Mouse (Mus musculus) hindbrain, embryonic 12.5 days (tissue): ENCODE data around the gene Ajuba. TPM values are rescaled to one million over a fixed set of nuclear protein-coding genes. Genes with fewer than 3 reads are reported as not detected.

Experiments
- ATAC-seq: fragments of 200-750 bp; cut with Nextera tagmentation; 2 replicates; pipeline ENCODE4 v1.8.0; 2017; ENCODE audit warnings: moderate TSS enrichment; ENCODE audit not compliant: low FRiP score
- H3K27ac ChIP-seq: fragments of 300-500 bp; sonication (generic); 2 replicates; pipeline ENCODE4 v1.5.1; 2016; ENCODE audit warnings: mild to moderate bottlenecking
- H3K27me3 ChIP-seq: fragments of 300-500 bp; sonication (generic); 2 replicates; pipeline ENCODE4 v1.6.1; 2016; ENCODE audit warnings: mild to moderate bottlenecking
- H3K36me3 ChIP-seq: fragments of 300-500 bp; sonication (generic); 2 replicates; pipeline ENCODE4 v1.6.1; 2016; ENCODE audit warnings: mild to moderate bottlenecking
- H3K4me1 ChIP-seq: fragments of 300-500 bp; sonication (generic); 2 replicates; pipeline ENCODE4 v1.6.1; 2016
- H3K4me2 ChIP-seq: fragments of 300-500 bp; sonication (generic); replicated peaks from 2 replicates; pipeline ENCODE4 v1.6.1; 2016; ENCODE audit warnings: mild to moderate bottlenecking
- H3K4me3 ChIP-seq: fragments of 300-500 bp; sonication (generic); 2 replicates; pipeline ENCODE4 v1.5.1; 2016; ENCODE audit warnings: mild to moderate bottlenecking
- H3K9ac ChIP-seq: fragments of 300-500 bp; sonication (generic); 2 replicates; pipeline ENCODE4 v1.6.1; 2016; ENCODE audit warnings: mild to moderate bottlenecking, moderate library complexity
- H3K9me3 ChIP-seq: fragments of 300-500 bp; sonication (generic); replicated peaks from 2 replicates; pipeline ENCODE4 v1.6.1; 2016; ENCODE audit warnings: mild to moderate bottlenecking
- WGBS: fragments of 180-500 bp; shearing (Covaris S2); methylation state at CpG from one replicate; pipeline ENCODE4 v1.1.7; 2016; 5-methylcytosine and 5-hydroxymethylcytosine counted together
- polyA plus RNA-seq: library from polyadenylated mRNA; unstranded; fragments of >200 nt; fragmentation: Nextera tagmentation; extraction: Ambion mirVana; gene quantifications from 2 replicates; pipeline ENCODE4 v1.2.1, GENCODE M21; 2016

The Ajuba gene
- polyA plus RNA-seq, 1 experiment from 2014 or later: 40.9 TPM

- Histone ChIP-seq H3K27ac (no peak overlapping the region), H3K4me3 (no peak overlapping the region), H3K4me1 (no peaks in the 10 kb centered on the region), H3K4me2 (no peak overlapping the region), H3K9ac (no peak overlapping the region), H3K27me3 (no peaks in the 10 kb centered on the region), H3K9me3 (no peaks in the 10 kb centered on the region), H3K36me3 (peaks cover 18% of the 10 kb centered on the region)
- ATAC-seq: no peak
- 91% methylated on average over 9 of the region's 9 CpGs for WGBS
These were observed 5.2 kb upstream of the Ajuba start for GRCm38 (mm10) chr14:54582536-54582935.

GRCm38 (mm10) chr14:54579638-54580037 lies 2.3 kb upstream of the Ajuba start:
- Histone ChIP-seq H3K9me3 (no peaks in the 10 kb centered on the region), H3K4me3 (no peak overlapping the region), H3K27ac (no peak overlapping the region), H3K4me1 (peaks cover 23% of the 10 kb centered on the region), H3K36me3 (peaks cover 11% of the 10 kb centered on the region), H3K9ac (no peak overlapping the region), H3K4me2 (no peak overlapping the region), H3K27me3 (peaks cover 21% of the 10 kb centered on the region)
- no peak for ATAC-seq
- WGBS: 88% methylated on average over 7 of the region's 7 CpGs

GRCm38 (mm10) chr14:54578063-54578462 lies 705 bp upstream of the Ajuba start:
- H3K4me3 ChIP-seq: peak overlapping the region; percentile 74
- H3K9me3 ChIP-seq: no peaks in the 10 kb centered on the region
- H3K27ac ChIP-seq: peak overlapping the region; percentile 83
- 2% methylated on average over 10 of the region's 10 CpGs for WGBS
- peaks cover 24% of the 10 kb centered on the region for H3K27me3 ChIP-seq
- peak overlapping the region; percentile 92 for H3K9ac ChIP-seq
- no peak for ATAC-seq
- peak overlapping the region; percentile 74 for H3K4me2 ChIP-seq
- H3K36me3 ChIP-seq: peaks cover under 1% of the 10 kb centered on the region; the same call in 1 of the 2 replicates
- peaks cover 38% of the 10 kb centered on the region for H3K4me1 ChIP-seq

- peak overlapping the region; percentile 74 for H3K4me3 ChIP-seq
- peaks cover 52% of the 10 kb centered on the region for H3K4me1 ChIP-seq
- no peak for ATAC-seq
These were observed 893 bp downstream of the Ajuba start for GRCm38 (mm10) chr14:54576241-54577088.

GRCm38 (mm10) chr14:54575631-54576030 lies 1.7 kb downstream of the Ajuba start:
- Histone ChIP-seq H3K9ac (peak overlapping the region; percentile 92), H3K4me2 (peak overlapping the region; percentile 74), H3K9me3 (no peaks in the 10 kb centered on the region), H3K36me3 (peaks cover 8% of the 10 kb centered on the region), H3K27ac (peak overlapping the region; percentile 83; the same call in 1 of the 2 replicates), H3K27me3 (peaks cover 25% of the 10 kb centered on the region), H3K4me3 (peak overlapping the region; percentile 74), H3K4me1 (peaks cover 55% of the 10 kb centered on the region)
- WGBS: under 1% methylated on average over 39 of the region's 39 CpGs
- ATAC-seq: no peak; the same call in 1 of the 2 replicates

More at GRCm38 (mm10) chr14:54576241-54577088, 893 bp downstream of the Ajuba start:
- Histone ChIP-seq H3K27ac (peak overlapping the region; percentile 83), H3K27me3 (peaks cover 25% of the 10 kb centered on the region), H3K36me3 (peaks cover 1% of the 10 kb centered on the region; the same call in 1 of the 2 replicates), H3K9me3 (no peaks in the 10 kb centered on the region), H3K9ac (peak overlapping the region; percentile 92), H3K4me2 (peak overlapping the region; percentile 74)
- under 1% methylated on average over 84 of the region's 84 CpGs for WGBS

- peaks cover 58% of the 10 kb centered on the region for H3K4me1 ChIP-seq
- peak overlapping the region; percentile 74 for H3K4me3 ChIP-seq
- ATAC-seq: no peak
- peaks cover 10% of the 10 kb centered on the region for H3K36me3 ChIP-seq
- H3K9me3 ChIP-seq: no peaks in the 10 kb centered on the region
- WGBS: 3% methylated on average over 8 of the region's 8 CpGs
- H3K9ac ChIP-seq: peak overlapping the region; percentile 92
- H3K27ac ChIP-seq: 0 out of 2 replicates have a peak overlapping the region, but pooled peaks have one; percentile 45
- peaks cover 25% of the 10 kb centered on the region for H3K27me3 ChIP-seq
- peak overlapping the region; percentile 74 for H3K4me2 ChIP-seq
These were observed 2.3 kb downstream of the Ajuba start for GRCm38 (mm10) chr14:54575031-54575430.

GRCm38 (mm10) chr14:54574253-54574652 lies 3.1 kb downstream of the Ajuba start:
- peaks cover 65% of the 10 kb centered on the region for H3K4me1 ChIP-seq
- H3K9me3 ChIP-seq: no peaks in the 10 kb centered on the region
- peak overlapping the region; percentile 74 for H3K4me2 ChIP-seq
- ATAC-seq: no peak
- peak overlapping the region; percentile 54 for H3K9ac ChIP-seq
- peak overlapping the region; percentile 74 for H3K4me3 ChIP-seq
- peak overlapping the region; percentile 45 for H3K27ac ChIP-seq
- 14% methylated on average over 4 of the region's 4 CpGs for WGBS
- peaks cover 25% of the 10 kb centered on the region for H3K27me3 ChIP-seq
- H3K36me3 ChIP-seq: peaks cover 10% of the 10 kb centered on the region

- Histone ChIP-seq H3K9ac (peak overlapping the region; percentile 55), H3K9me3 (no peaks in the 10 kb centered on the region), H3K4me2 (peak overlapping the region; percentile 74), H3K36me3 (peaks cover 18% of the 10 kb centered on the region), H3K27me3 (peaks cover 25% of the 10 kb centered on the region), H3K27ac (peak overlapping the region; percentile 73), H3K4me3 (peak overlapping the region; percentile 74), H3K4me1 (peaks cover 65% of the 10 kb centered on the region)
- peak; percentile 38 for ATAC-seq
- WGBS: 6% methylated on average over 13 of the region's 14 CpGs
These were observed 4.3 kb downstream of the Ajuba start for GRCm38 (mm10) chr14:54572790-54573736.

GRCm38 (mm10) chr14:54572122-54572521 lies 5.2 kb downstream of the Ajuba start:
- H3K4me1 ChIP-seq: peaks cover 64% of the 10 kb centered on the region
- H3K4me3 ChIP-seq: no peak overlapping the region

GRCm38 (mm10) chr14:54569451-54570392 lies 7.6 kb downstream of the Ajuba start:
- peak overlapping the region; percentile 55; the same call in 1 of the 2 replicates for H3K27ac ChIP-seq
- H3K9me3 ChIP-seq: no peaks in the 10 kb centered on the region
- no peak for ATAC-seq
- no peak overlapping the region for H3K4me2 ChIP-seq
- peaks cover 34% of the 10 kb centered on the region for H3K36me3 ChIP-seq
- WGBS: 51% methylated on average over 17 of the region's 17 CpGs
- no peak overlapping the region for H3K4me3 ChIP-seq
- H3K4me1 ChIP-seq: peaks cover 43% of the 10 kb centered on the region
- no peak overlapping the region for H3K9ac ChIP-seq
- H3K27me3 ChIP-seq: peaks cover 4% of the 10 kb centered on the region; the same call in 1 of the 2 replicates

More at GRCm38 (mm10) chr14:54572122-54572521, 5.2 kb downstream of the Ajuba start:
- 50% methylated on average over 4 of the region's 4 CpGs for WGBS
- Histone ChIP-seq H3K4me2 (0 out of 2 replicates have a peak overlapping the region, but pooled peaks have one; percentile 74), H3K9me3 (no peaks in the 10 kb centered on the region), H3K9ac (no peak overlapping the region), H3K27me3 (peaks cover 22% of the 10 kb centered on the region), H3K36me3 (peaks cover 27% of the 10 kb centered on the region), H3K27ac (peak overlapping the region; percentile 73; the same call in 1 of the 2 replicates)
- no peak for ATAC-seq
